Mouse (Mus musculus) urinary bladder, postnatal 36 days (tissue): ENCODE measurements at regions not wholly inside any gene's neighbourhood (a gene's known extent, or its start where the extent isn't known, plus 50 kb on each side); places are given as distances from the start of the nearest gene placed in this dataset.
"Not testable (repeated sequence)": the region's sequence is repeated elsewhere in the genome, so short reads cannot be mapped to it uniquely, and the experiment has no call there.

Experiments used
- DNase-seq, 2 experiments: peaks; one replicate each; pipeline ENCODE4 v3.0.0; 2022; ENCODE audit warnings: low spot score in 2 of 2, mixed read lengths in 1 of 2

GRCm38 (mm10) chr1:17545311-17545710 is 600.4 kb downstream of the Crisp4 start:
- no peak for DNase-seq

GRCm38 (mm10) chr1:17538160-17538559 is 607.5 kb downstream of the Crisp4 start:
- DNase-seq: no peak

- not testable (repeated sequence) for DNase-seq
Observed at GRCm38 (mm10) chr1:17531291-17531690, 614.4 kb downstream of the Crisp4 start.

GRCm38 (mm10) chr1:17520118-17520517 is 625.6 kb downstream of the Crisp4 start:
- no peak for DNase-seq

GRCm38 (mm10) chr1:17506125-17507112 is 639.3 kb downstream of the Crisp4 start:
- DNase-seq: no peak

- DNase-seq: no peak
Observed at GRCm38 (mm10) chr1:17493596-17493995, 652.1 kb downstream of the Crisp4 start.

GRCm38 (mm10) chr1:17489854-17490202 is 655.9 kb downstream of the Crisp4 start:
- not testable (repeated sequence) for DNase-seq

- DNase-seq: not testable (repeated sequence)
Observed at GRCm38 (mm10) chr1:17489192-17489853, 656.4 kb downstream of the Crisp4 start.

- peak in 1 of 2 experiments; percentile 1 for DNase-seq
Observed at GRCm38 (mm10) chr1:17451204-17451866, 694.4 kb downstream of the Crisp4 start.

GRCm38 (mm10) chr1:17450715-17451114 is 695.0 kb downstream of the Crisp4 start:
- no peak for DNase-seq

- DNase-seq: no peak
Observed at GRCm38 (mm10) chr1:17450295-17450694, 695.4 kb downstream of the Crisp4 start.

- DNase-seq: peak in 1 of 2 experiments; percentile 3
Observed at GRCm38 (mm10) chr1:17449291-17449690, 696.4 kb downstream of the Crisp4 start.

GRCm38 (mm10) chr1:17434064-17434463 is 711.6 kb downstream of the Crisp4 start:
- DNase-seq: not testable (repeated sequence)

- no peak for DNase-seq
Observed at GRCm38 (mm10) chr1:17415958-17416357, 729.7 kb downstream of the Crisp4 start.

GRCm38 (mm10) chr1:17394893-17395292 is 750.8 kb downstream of the Crisp4 start:
- DNase-seq: no peak

- no peak for DNase-seq
Observed at GRCm38 (mm10) chr1:17392114-17392819, 753.4 kb downstream of the Crisp4 start.

- no peak for DNase-seq
Observed at GRCm38 (mm10) chr1:17377562-17377961, 768.1 kb downstream of the Crisp4 start.

- DNase-seq: no peak
Observed at GRCm38 (mm10) chr1:17348271-17348670, 797.4 kb downstream of the Crisp4 start.

- no peak for DNase-seq
Observed at GRCm38 (mm10) chr1:17337827-17338226, 807.9 kb downstream of the Crisp4 start.

- DNase-seq: not testable (repeated sequence)
Observed at GRCm38 (mm10) chr1:17311392-17311791, 834.3 kb downstream of the Crisp4 start.

- DNase-seq: not testable (repeated sequence)
Observed at GRCm38 (mm10) chr1:17309928-17310327, 835.8 kb downstream of the Crisp4 start.
